Mouse (Mus musculus): ENCODE data around the gene Rasgrp2.

DNA sequence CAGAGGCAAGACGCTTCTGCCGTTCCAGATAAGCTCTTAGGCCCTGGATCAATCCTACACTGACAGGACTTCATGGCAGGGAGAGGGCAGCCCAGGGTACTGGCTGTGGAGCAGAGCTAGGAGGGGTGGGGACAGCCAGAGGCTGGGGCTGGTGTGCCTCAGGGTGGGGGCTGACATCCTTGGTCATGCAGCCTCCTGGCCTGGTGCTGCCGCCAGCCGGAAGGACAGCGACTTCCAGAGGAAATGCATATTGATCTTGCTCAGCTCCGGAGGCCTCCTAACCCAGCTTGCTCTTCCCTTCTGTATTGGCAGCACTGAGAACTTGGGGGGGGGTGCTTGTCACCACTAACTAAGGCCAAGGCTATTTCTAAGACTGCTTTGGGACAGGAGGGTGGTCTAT is 16.3 kb downstream of the Rasgrp2 start:
- TF ChIP-seq CTCF (IDR thresholded peaks at IDR 0.05 in 2 of 3, conservative IDR thresholded peaks at IDR 0.05 in 1 of 3; ENCODE audit: control insufficient read depth in 1 of 3, insufficient read depth in 1 of 3, low read depth in 2 of 3, low read length in 3 of 3, poor library complexity in 1 of 3, severe bottlenecking in 1 of 3) (no peak), USF2 (IDR thresholded peaks at IDR 0.05; ENCODE audit: borderline replicate concordance in 1 of 2, insufficient read depth in 1 of 2, low read depth in 1 of 2, low read length in 2 of 2) (no peak), CHD1 (IDR thresholded peaks at IDR 0.05; ENCODE audit: low read depth, low read length) (no peak), JUND (IDR thresholded peaks at IDR 0.05; ENCODE audit: low read depth, low read length) (no peak)
